In the genomic region with DNA sequence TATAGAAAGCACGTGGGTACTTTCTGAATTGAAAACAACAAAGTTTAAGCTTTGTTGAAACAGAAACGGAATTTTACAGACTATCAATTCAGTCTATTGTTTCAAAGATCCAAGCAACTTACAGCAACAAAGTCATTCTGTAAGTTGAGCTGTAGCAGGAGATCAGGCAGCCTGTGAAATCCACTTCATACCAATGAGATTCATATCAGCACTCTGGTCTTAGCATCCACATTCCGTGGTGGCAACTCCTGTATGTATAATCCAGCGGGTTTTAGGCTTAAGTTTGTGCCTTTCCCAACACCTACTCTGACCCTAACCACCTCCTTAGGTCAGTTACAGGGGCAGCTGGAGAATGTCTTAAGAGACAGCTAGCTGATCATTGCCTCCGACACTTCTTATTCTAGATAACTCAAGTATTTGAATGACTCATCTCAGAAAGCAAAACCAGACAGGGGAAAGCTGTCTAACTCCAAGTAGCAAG, we compare ENCODE assay signal across 19 mouse cellular contexts. TPM values are rescaled to one million over a fixed set of nuclear protein-coding genes. Genes with fewer than 3 reads are reported as not detected.
DNase-seq lines count a peak whose midpoint lies in the region; ATAC-seq and TF ChIP-seq lines count a peak whose summit lies in the region.
"Had no signal": no experiment of that assay in that cellular context is flagged by ENCODE, and none has a peak within 500 bp of the region (broad histone marks: within the 10 kb centered on the region; RNA-seq: fewer than 3 reads in every experiment).

No protein-coding gene starts in this region.

- no peak for TF ChIP-seq CTCF in Patski (IDR thresholded peaks at IDR 0.05)

- WGBS in heart, embryonic 10.5 days, result 13% methylated on average over 5 of the region's 5 CpGs
- WGBS in heart, embryonic 14.5 days, result 6% methylated on average over 5 of the region's 5 CpGs
- 65% methylated on average over 5 of the region's 5 CpGs for WGBS in forebrain, embryonic 14.5 days

- H3K9ac ChIP-seq in heart, embryonic 14.5 days (ENCODE audit: low read length), result no peak overlapping the region
- H3K9ac ChIP-seq in forebrain, embryonic 14.5 days (ENCODE audit: low read length), result no peak overlapping the region
- H3K9ac ChIP-seq: embryonic facial prominence, embryonic 15.5 days; liver, embryonic 15.5 days; midbrain, embryonic 15.5 days had no signal

- peak; percentile 82 for ATAC-seq in Patski
- no peak for ATAC-seq in heart, embryonic 14.5 days (ENCODE audit: insufficient number of reproducible peaks, insufficient read depth, low FRiP score, low read depth)
- ATAC-seq in forebrain, embryonic 14.5 days, result no peak
- ATAC-seq: CD4-positive, CD25-positive, alpha-beta regulatory T cell, adult 4 months; inflammation-experienced regulatory T-cells, adult 6 months; midbrain, embryonic 15.5 days had no signal

- H3K4me3 ChIP-seq in heart, embryonic 10.5 days, result no peak overlapping the region
- H3K4me3 ChIP-seq in heart, embryonic 14.5 days (ENCODE audit: control insufficient read depth in 1 of 2, insufficient read depth in 1 of 2, low read depth in 1 of 2, low read length in 2 of 2), result no peak overlapping the region
- no peak overlapping the region for H3K4me3 ChIP-seq in forebrain, embryonic 14.5 days (ENCODE audit: low read depth, low read length)
- H3K4me3 ChIP-seq: embryonic facial prominence, embryonic 15.5 days; liver, embryonic 15.5 days; megakaryocyte, embryonic 14.5 days; midbrain, embryonic 15.5 days had no signal

- peaks cover 25% of the 10 kb centered on the region for H3K4me1 ChIP-seq in heart, embryonic 10.5 days
- peaks cover 12 to 21% of the 10 kb centered on the region in 2 experiments for H3K4me1 ChIP-seq in heart, embryonic 14.5 days (ENCODE audit: control insufficient read depth in 2 of 2, insufficient read depth in 2 of 2, low read length in 2 of 2)
- no peaks in the 10 kb centered on the region for H3K4me1 ChIP-seq in forebrain, embryonic 14.5 days (ENCODE audit: control insufficient read depth, insufficient read depth, low read length)
- H3K4me1 ChIP-seq: liver, embryonic 15.5 days; megakaryocyte, embryonic 14.5 days; midbrain, embryonic 15.5 days had no signal

- DNase-seq in heart, embryonic 10.5 days (ENCODE audit: low spot score), result no peak
- DNase-seq in heart, postnatal 4 days, result no peak
- peak; percentile 25 for DNase-seq in Patski (ENCODE audit: low read depth, low spot score)
- peak; percentile 58 for DNase-seq in yolk sac, embryonic 10.5 days (ENCODE audit: low spot score)
- no peak for DNase-seq in kidney, postnatal 25 days
- DNase-seq in forebrain, embryonic 14.5 days (ENCODE audit: low spot score), result no peak
- DNase-seq: adrenal gland, adult 8-10 months; cerebellum, adult 11 months; kidney, adult 8-10 months; kidney, postnatal 36 days; thymus, adult 18-20 months had no signal

- no peaks in the 10 kb centered on the region for H3K9me3 ChIP-seq in heart, embryonic 10.5 days
- H3K9me3 ChIP-seq in heart, embryonic 14.5 days (ENCODE audit: control insufficient read depth, low read length), result no peaks in the 10 kb centered on the region
- no peaks in the 10 kb centered on the region for H3K9me3 ChIP-seq in forebrain, embryonic 14.5 days (replicated peaks; ENCODE audit: control insufficient read depth, low read length)
- H3K9me3 ChIP-seq: embryonic facial prominence, embryonic 15.5 days; liver, embryonic 15.5 days; megakaryocyte, embryonic 14.5 days; midbrain, embryonic 15.5 days had no signal

- no peaks in the 10 kb centered on the region for H3K36me3 ChIP-seq in heart, embryonic 10.5 days
- H3K36me3 ChIP-seq in heart, embryonic 14.5 days (ENCODE audit: control insufficient read depth, insufficient read depth, low read length), result no peaks in the 10 kb centered on the region
- H3K36me3 ChIP-seq in forebrain, embryonic 14.5 days (ENCODE audit: control insufficient read depth, insufficient read depth, low read length), result no peaks in the 10 kb centered on the region
- H3K36me3 ChIP-seq: embryonic facial prominence, embryonic 15.5 days; liver, embryonic 15.5 days; midbrain, embryonic 15.5 days had no signal

- H3K27me3 ChIP-seq in heart, embryonic 10.5 days (ENCODE audit: insufficient read depth, poor library complexity, severe bottlenecking), result no peaks in the 10 kb centered on the region
- no peaks in the 10 kb centered on the region for H3K27me3 ChIP-seq in Patski
- no peaks in the 10 kb centered on the region for H3K27me3 ChIP-seq in heart, embryonic 14.5 days (ENCODE audit: control insufficient read depth, insufficient read depth, low read length)
- no peaks in the 10 kb centered on the region for H3K27me3 ChIP-seq in forebrain, embryonic 14.5 days (replicated peaks; ENCODE audit: control insufficient read depth, insufficient read depth, low read length)
- H3K27me3 ChIP-seq: embryonic facial prominence, embryonic 15.5 days; liver, embryonic 15.5 days; megakaryocyte, embryonic 14.5 days; midbrain, embryonic 15.5 days had no signal

- POLR2A ChIA-PET in Patski (lab: Charles Lee), result interaction anchor here (0.6 to 0.7 kb wide), 2 partner anchors 9 to 35 kb away, joined by 5 to 6 read pairs; a partner anchor contains a TSS

- CTCF ChIA-PET in Patski (lab: Charles Lee), result interaction anchor here (1.0 kb wide), 2 partner anchors 42 to 125 kb away, joined by 3 to 5 read pairs; no protein-coding TSS in a partner anchor

- H3K4me2 ChIP-seq in heart, embryonic 14.5 days (ENCODE audit: low read length), result peak overlapping the region; percentile 4; the same call in 1 of the 2 replicates
- no peak overlapping the region for H3K4me2 ChIP-seq in forebrain, embryonic 14.5 days (ENCODE audit: low read length)
- H3K4me2 ChIP-seq: embryonic facial prominence, embryonic 15.5 days; liver, embryonic 15.5 days; midbrain, embryonic 15.5 days had no signal

- H3K27ac ChIP-seq in heart, embryonic 10.5 days, result peak overlapping the region; percentile 59; the same call in 1 of the 2 replicates
- peak overlapping the region; percentile 10 to 12; a peak in 1 of 4 replicates for H3K27ac ChIP-seq in heart, embryonic 14.5 days (replicated peaks in 1 of 2; ENCODE audit: control insufficient read depth in 1 of 2, insufficient read depth in 1 of 2, low read depth in 2 of 2, low read length in 2 of 2)
- H3K27ac ChIP-seq in forebrain, embryonic 14.5 days (ENCODE audit: low read depth, low read length), result no peak overlapping the region
- H3K27ac ChIP-seq: embryonic facial prominence, embryonic 15.5 days; liver, embryonic 15.5 days; midbrain, embryonic 15.5 days had no signal

- in situ Hi-C loops in Patski (cut with MboI; ENCODE audit: low pct_unique_long_range_greater_than_20kb), result no loop called here

RNA-seq across cellular contexts. Expression of a gene that starts 34.3 kb away (rescaled TPM):
- polyA plus RNA-seq in heart, embryonic 10.5 days (2016; fragmentation: Nextera tagmentation; extraction: Ambion mirVana), result 26.2 and 33.4 TPM in 2 replicates
- 1 to 10 TPM; 2.3 to 2.8 TPM for total RNA-seq in heart, postnatal 4 days (2021)
- 8.8 TPM for polyA plus RNA-seq in Patski (2021)
- 13.3 and 13.7 TPM in 2 replicates for polyA plus RNA-seq in heart, embryonic 14.5 days (2014; fragmentation: Nextera tagmentation; extraction: Ambion mirVana)
- 102 and 128 TPM in 2 replicates for polyA plus RNA-seq in forebrain, embryonic 14.5 days (2014; fragmentation: Nextera tagmentation; extraction: Ambion mirVana)
- total RNA-seq: MEL had no signal

Comparison
In these comparisons a context has a peak if more than half of its experiments do, and no peak if none do; other contexts are left out.
1. DNase-seq: peak in Patski (single experiment) and yolk sac, embryonic 10.5 days (single experiment); none in heart, embryonic 10.5 days (single experiment), heart, postnatal 4 days (single experiment), kidney, postnatal 25 days (0 of 2) and forebrain, embryonic 14.5 days (single experiment).